Mouse (Mus musculus) ovary, postnatal 36 days (tissue): ENCODE data around the gene Tmem150a.

ENCODE experiments used
- DNase-seq: peaks from one replicate; pipeline ENCODE4 v3.0.0; 2022; ENCODE audit warnings: low spot score, mixed read lengths

Tmem150a gene

GRCm38 (mm10) chr6:72352636-72353405 is 2.4 kb upstream of the Tmem150a start:
- DNase-seq: no peak

- no peak for DNase-seq
Observed at GRCm38 (mm10) chr6:72354025-72354424, 1.2 kb upstream of the Tmem150a start.

GRCm38 (mm10) chr6:72356001-72356532 is 820 bp downstream of the Tmem150a start:
- DNase-seq: no peak

GRCm38 (mm10) chr6:72357164-72358079 is 2.2 kb downstream of the Tmem150a start:
- no peak for DNase-seq

GRCm38 (mm10) chr6:72358086-72358764 is 3.0 kb downstream of the Tmem150a start:
- DNase-seq: no peak

GRCm38 (mm10) chr6:72359343-72359742 is 4.1 kb downstream of the Tmem150a start:
- no peak for DNase-seq

GRCm38 (mm10) chr6:72359891-72360598 is 4.8 kb downstream of the Tmem150a start:
- DNase-seq: no peak

GRCm38 (mm10) chr6:72360599-72360935 is 5.3 kb downstream of the Tmem150a start:
- DNase-seq: no peak

- DNase-seq: no peak
Observed at GRCm38 (mm10) chr6:72361121-72361551, 5.9 kb downstream of the Tmem150a start.

GRCm38 (mm10) chr6:72362132-72363028 is 7.1 kb downstream of the Tmem150a start:
- DNase-seq: peak; percentile 90

GRCm38 (mm10) chr6:72364009-72364408 is 8.8 kb downstream of the Tmem150a start:
- no peak for DNase-seq

GRCm38 (mm10) chr6:72364985-72365384 is 9.7 kb downstream of the Tmem150a start:
- DNase-seq: no peak

GRCm38 (mm10) chr6:72366304-72366703 is 11.1 kb downstream of the Tmem150a start:
- DNase-seq: no peak

GRCm38 (mm10) chr6:72366844-72367443 is 11.7 kb downstream of the Tmem150a start, which contains the start of gene Rnf181:
Gene Rnf181 (minus strand): TSS chr6:72366956.
- DNase-seq: no peak

- DNase-seq: no peak
Observed at GRCm38 (mm10) chr6:72367460-72367974, 12.3 kb downstream of the Tmem150a start.

- no peak for DNase-seq
Observed at GRCm38 (mm10) chr6:72369557-72369956, 14.3 kb downstream of the Tmem150a start.

- peak; percentile 55 for DNase-seq
Observed at GRCm38 (mm10) chr6:72370091-72370490, 14.8 kb downstream of the Tmem150a start.

- DNase-seq: no peak
Observed at GRCm38 (mm10) chr6:72371147-72371546, 15.9 kb downstream of the Tmem150a start.

- DNase-seq: no peak
Observed at GRCm38 (mm10) chr6:72371571-72371970, 16.3 kb downstream of the Tmem150a start.

- no peak for DNase-seq
Observed at GRCm38 (mm10) chr6:72373184-72373583, 17.9 kb downstream of the Tmem150a start.
